Mouse (Mus musculus): Measurements from ENCODE around the gene Vangl2.

DNA sequence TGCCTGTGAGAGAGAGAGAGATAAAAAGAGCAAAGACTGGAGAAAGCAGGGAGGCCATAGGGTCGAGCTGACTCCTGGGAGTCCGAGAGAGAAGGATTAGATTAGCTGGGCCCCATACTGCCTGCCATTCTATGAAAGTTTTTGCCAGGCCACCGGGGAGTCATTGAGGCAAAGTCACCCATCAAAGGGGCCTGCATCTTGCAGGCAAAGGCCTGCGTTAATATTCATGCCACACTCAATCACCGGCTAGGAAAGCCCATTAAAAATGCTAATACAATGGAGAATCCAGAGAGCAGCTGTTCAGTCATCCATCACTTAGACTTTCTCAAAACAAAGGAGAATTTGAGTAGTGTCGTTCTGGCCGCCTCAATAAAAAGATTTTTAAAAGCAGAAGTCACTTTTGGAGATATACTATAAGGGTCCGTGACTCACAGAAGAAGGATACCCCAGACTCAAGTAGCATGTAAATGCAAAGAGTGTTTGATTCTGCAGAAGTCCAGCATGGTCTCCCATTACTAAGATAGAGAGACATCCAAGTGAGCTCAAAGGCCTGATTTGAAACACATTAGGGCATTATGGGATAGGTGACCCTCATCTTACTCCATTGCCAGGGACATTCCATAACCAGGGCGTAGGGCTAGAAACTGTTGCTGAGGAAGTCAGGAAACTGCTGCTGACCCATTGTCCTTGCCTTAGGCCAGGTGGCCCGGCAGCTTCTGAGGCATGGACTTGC is 57.2 kb downstream of the Vangl2 start:
- TF ChIP-seq ZNF384 (IDR thresholded peaks at IDR 0.05; ENCODE audit: low read depth, low read length) (no peak), ZC3H11A (IDR thresholded peaks at IDR 0.05; ENCODE audit: borderline replicate concordance, low read depth, low read length) (no peak)
